Mouse (Mus musculus): ENCODE measurements at regions not wholly inside any gene's neighbourhood (a gene's known extent, or its start where the extent isn't known, plus 50 kb on each side); places are given as distances from the start of the nearest gene placed in this dataset.

DNA sequence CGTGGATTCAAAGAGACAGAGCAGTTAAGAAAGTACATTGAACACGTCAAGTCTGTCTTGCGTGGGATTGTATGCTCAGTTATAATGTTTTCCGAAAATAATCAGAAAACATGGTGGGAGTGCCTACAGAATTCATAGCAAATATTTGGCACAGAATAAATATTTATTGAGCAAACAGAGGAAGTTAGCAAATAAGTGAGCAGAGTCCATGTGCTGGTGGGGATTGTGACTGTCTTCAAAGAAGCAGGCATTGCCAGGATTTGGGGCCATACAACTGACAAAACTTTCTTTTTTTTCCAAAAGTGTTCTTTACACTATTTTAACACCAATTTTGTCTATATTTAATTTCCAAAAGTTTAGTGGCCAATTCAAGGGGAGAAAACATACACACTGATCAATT is 1729.8 kb downstream of the AI429214 start:
- no peak overlapping the region for H3K9ac ChIP-seq
- H3K4me2 ChIP-seq (replicated peaks): no peak overlapping the region
- no peaks in the 10 kb centered on the region for H3K27me3 ChIP-seq (ENCODE audit: control insufficient read depth, insufficient read depth, low read length)
- DNase-seq (ENCODE audit: low spot score): no peak
- WGBS: 95% methylated on average over 4 of the region's 4 CpGs
- no peak for ATAC-seq (ENCODE audit: low FRiP score)
- H3K4me3 ChIP-seq (replicated peaks; ENCODE audit: low read length): no peak overlapping the region
- H3K36me3 ChIP-seq (replicated peaks; ENCODE audit: control insufficient read depth, insufficient read depth): no peaks in the 10 kb centered on the region
- no peaks in the 10 kb centered on the region for H3K9me3 ChIP-seq (ENCODE audit: control insufficient read depth, low read length)
- H3K27ac ChIP-seq: no peak overlapping the region
- no peaks in the 10 kb centered on the region for H3K4me1 ChIP-seq (replicated peaks; ENCODE audit: control insufficient read depth, insufficient read depth, low read length)

DNA sequence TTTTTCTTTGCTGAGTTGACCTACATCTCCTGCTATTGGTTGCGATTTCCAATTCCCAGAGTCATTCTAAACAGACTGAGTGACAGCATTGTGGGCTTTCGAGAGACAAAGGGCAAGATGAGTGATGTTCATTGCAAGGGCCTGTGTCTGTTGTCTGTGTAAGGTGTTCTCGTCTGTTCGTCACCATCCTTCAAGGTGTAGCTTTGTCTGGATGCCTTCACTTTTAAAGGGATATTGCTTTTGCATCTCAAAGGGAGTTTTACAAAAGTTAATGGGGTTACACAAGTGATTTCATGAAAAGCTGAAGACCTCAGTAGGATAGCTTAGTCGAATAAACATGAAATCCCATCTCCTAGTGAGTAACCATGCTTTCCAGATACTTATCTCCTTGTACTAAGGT is 1731.9 kb downstream of the AI429214 start:
- Histone ChIP-seq H3K27me3 (ENCODE audit: control insufficient read depth, insufficient read depth, low read length) (no peaks in the 10 kb centered on the region), H3K27ac (no peak overlapping the region), H3K36me3 (replicated peaks; ENCODE audit: control insufficient read depth, insufficient read depth) (no peaks in the 10 kb centered on the region), H3K9me3 (ENCODE audit: control insufficient read depth, low read length) (no peaks in the 10 kb centered on the region), H3K4me1 (replicated peaks; ENCODE audit: control insufficient read depth, insufficient read depth, low read length) (no peaks in the 10 kb centered on the region), H3K4me3 (replicated peaks; ENCODE audit: low read length) (no peak overlapping the region), H3K9ac (no peak overlapping the region), H3K4me2 (replicated peaks) (no peak overlapping the region)
- ATAC-seq (ENCODE audit: low FRiP score) (no peak), DNase-seq (ENCODE audit: low spot score) (no peak)
- WGBS: 74% methylated on average over 5 of the region's 5 CpGs

DNA sequence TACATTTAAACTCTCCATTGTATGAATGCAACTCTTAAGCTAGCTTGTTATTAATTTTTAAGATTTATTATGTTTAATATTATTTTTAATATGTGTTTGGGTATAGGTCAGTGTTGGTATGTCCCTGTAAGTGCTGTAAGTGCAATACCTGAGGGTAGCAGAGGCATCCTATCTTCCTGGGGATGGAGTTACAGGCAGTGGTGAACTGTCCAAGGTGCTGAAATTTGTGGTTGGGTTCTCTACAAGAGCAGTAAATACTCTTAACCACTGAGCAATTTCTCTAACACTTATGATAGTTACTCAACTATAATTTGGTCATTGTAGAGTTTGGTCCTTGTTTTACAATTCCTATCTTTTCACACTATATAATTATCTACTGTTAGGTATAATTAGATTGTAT is 1753.7 kb downstream of the AI429214 start:
- no peaks in the 10 kb centered on the region for H3K4me1 ChIP-seq (replicated peaks; ENCODE audit: control insufficient read depth, insufficient read depth, low read length)
- ATAC-seq (ENCODE audit: low FRiP score) (no peak), DNase-seq (ENCODE audit: low spot score) (peak; percentile 55)
- H3K9ac ChIP-seq: no peak overlapping the region
- H3K27ac ChIP-seq: no peak overlapping the region
- H3K27me3 ChIP-seq (ENCODE audit: control insufficient read depth, insufficient read depth, low read length): no peaks in the 10 kb centered on the region
- no peak overlapping the region for H3K4me2 ChIP-seq (replicated peaks)
- H3K36me3 ChIP-seq (replicated peaks; ENCODE audit: control insufficient read depth, insufficient read depth): no peaks in the 10 kb centered on the region
- no peak overlapping the region for H3K4me3 ChIP-seq (replicated peaks; ENCODE audit: low read length)
- H3K9me3 ChIP-seq (ENCODE audit: control insufficient read depth, low read length): no peaks in the 10 kb centered on the region

- Histone ChIP-seq H3K4me2 (replicated peaks) (no peak overlapping the region), H3K27me3 (ENCODE audit: control insufficient read depth, insufficient read depth, low read length) (no peaks in the 10 kb centered on the region), H3K36me3 (replicated peaks; ENCODE audit: control insufficient read depth, insufficient read depth) (no peaks in the 10 kb centered on the region), H3K27ac (no peak overlapping the region), H3K4me1 (replicated peaks; ENCODE audit: control insufficient read depth, insufficient read depth, low read length) (no peaks in the 10 kb centered on the region), H3K9me3 (ENCODE audit: control insufficient read depth, low read length) (0 out of 2 replicates have a peak, but pooled peaks cover 3% of the 10 kb centered on the region), H3K4me3 (replicated peaks; ENCODE audit: low read length) (no peak overlapping the region), H3K9ac (no peak overlapping the region)
- ATAC-seq (ENCODE audit: low FRiP score): no peak
- DNase-seq (ENCODE audit: low spot score): no peak
- WGBS: 69% methylated on average over 5 of the region's 5 CpGs
Observed at GRCm38 (mm10) chr8:38766626-38767226, 1773.3 kb downstream of the AI429214 start.

GRCm38 (mm10) chr8:38812482-38812881 is 1819.1 kb downstream of the AI429214 start:
- DNase-seq (ENCODE audit: low spot score) (no peak), ATAC-seq (ENCODE audit: low FRiP score) (no peak)
- Histone ChIP-seq H3K4me2 (replicated peaks) (no peak overlapping the region), H3K27ac (no peak overlapping the region), H3K36me3 (replicated peaks; ENCODE audit: control insufficient read depth, insufficient read depth) (no peaks in the 10 kb centered on the region), H3K4me1 (replicated peaks; ENCODE audit: control insufficient read depth, insufficient read depth, low read length) (no peaks in the 10 kb centered on the region), H3K9ac (no peak overlapping the region), H3K9me3 (ENCODE audit: control insufficient read depth, low read length) (no peaks in the 10 kb centered on the region), H3K4me3 (replicated peaks; ENCODE audit: low read length) (no peak overlapping the region), H3K27me3 (ENCODE audit: control insufficient read depth, insufficient read depth, low read length) (no peaks in the 10 kb centered on the region)

DNA sequence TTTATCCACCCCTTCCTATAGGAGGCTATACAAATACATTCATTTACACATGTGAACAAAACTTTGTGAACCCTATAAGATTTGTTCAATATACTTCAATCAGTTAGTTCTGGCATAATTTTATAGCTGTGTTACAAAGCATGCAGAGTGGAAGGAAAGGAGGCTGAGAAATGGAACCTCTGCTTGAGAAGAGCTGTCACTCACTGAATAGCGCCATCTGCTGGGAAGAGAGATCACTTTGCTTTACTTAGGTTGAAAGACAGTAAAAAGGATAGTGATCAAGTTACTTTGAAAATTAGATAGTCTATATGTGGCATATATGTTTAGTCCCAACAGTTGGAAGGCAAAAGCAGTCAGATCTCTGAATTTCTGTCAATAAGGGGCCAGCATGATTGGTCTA is 1824.8 kb downstream of the AI429214 start:
- no peak overlapping the region for H3K27ac ChIP-seq
- no peak overlapping the region for H3K9ac ChIP-seq
- no peaks in the 10 kb centered on the region for H3K9me3 ChIP-seq (ENCODE audit: control insufficient read depth, low read length)
- H3K27me3 ChIP-seq (ENCODE audit: control insufficient read depth, insufficient read depth, low read length): no peaks in the 10 kb centered on the region
- no peak overlapping the region for H3K4me3 ChIP-seq (replicated peaks; ENCODE audit: low read length)
- WGBS: 41% methylated on average over 1 of the region's 1 CpGs
- no peak overlapping the region for H3K4me2 ChIP-seq (replicated peaks)
- no peak for ATAC-seq (ENCODE audit: low FRiP score)
- peak; percentile 84 for DNase-seq (ENCODE audit: low spot score)
- H3K4me1 ChIP-seq (replicated peaks; ENCODE audit: control insufficient read depth, insufficient read depth, low read length): no peaks in the 10 kb centered on the region
- H3K36me3 ChIP-seq (replicated peaks; ENCODE audit: control insufficient read depth, insufficient read depth): no peaks in the 10 kb centered on the region

DNA sequence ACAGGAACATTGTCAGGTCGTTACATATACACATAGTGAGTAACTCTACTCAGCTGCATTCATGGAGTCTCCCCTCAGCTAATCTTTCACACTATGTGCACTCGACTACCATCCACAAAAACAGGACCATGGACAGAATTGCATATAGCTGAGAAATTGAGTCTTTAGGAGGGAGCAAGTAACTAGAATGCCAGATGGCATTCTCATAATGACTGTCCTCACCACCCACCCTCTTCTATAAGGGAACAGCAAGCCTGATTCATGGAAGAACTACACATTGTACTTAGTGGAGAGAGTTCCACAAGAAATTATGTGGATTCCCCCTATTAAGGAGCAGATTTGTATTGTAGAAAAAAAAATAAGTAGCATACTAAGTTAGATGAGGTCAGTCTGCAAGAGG is 1813.4 kb upstream of the Adam24 start:
- ATAC-seq (ENCODE audit: low FRiP score): no peak

GRCm38 (mm10) chr8:38867370-38867769 is 1807.5 kb upstream of the Adam24 start:
- DNase-seq (ENCODE audit: low spot score): no peak
- no peaks in the 10 kb centered on the region for H3K4me1 ChIP-seq (replicated peaks; ENCODE audit: control insufficient read depth, insufficient read depth, low read length)
- H3K27ac ChIP-seq: no peak overlapping the region
- H3K4me3 ChIP-seq (replicated peaks; ENCODE audit: low read length): no peak overlapping the region
- WGBS: 41% methylated on average over 6 of the region's 6 CpGs
- no peaks in the 10 kb centered on the region for H3K9me3 ChIP-seq (ENCODE audit: control insufficient read depth, low read length)
- no peak overlapping the region for H3K9ac ChIP-seq
- no peaks in the 10 kb centered on the region for H3K27me3 ChIP-seq (ENCODE audit: control insufficient read depth, insufficient read depth, low read length)
- no peak for ATAC-seq (ENCODE audit: low FRiP score)
- H3K4me2 ChIP-seq (replicated peaks): no peak overlapping the region
- H3K36me3 ChIP-seq (replicated peaks; ENCODE audit: control insufficient read depth, insufficient read depth): no peaks in the 10 kb centered on the region

More for the DNA sequence above, 1813.4 kb upstream of the Adam24 start:
- Histone ChIP-seq H3K4me1 (replicated peaks; ENCODE audit: control insufficient read depth, insufficient read depth, low read length) (no peaks in the 10 kb centered on the region), H3K4me3 (replicated peaks; ENCODE audit: low read length) (no peak overlapping the region), H3K4me2 (replicated peaks) (no peak overlapping the region), H3K27ac (no peak overlapping the region), H3K9me3 (ENCODE audit: control insufficient read depth, low read length) (no peaks in the 10 kb centered on the region), H3K27me3 (ENCODE audit: control insufficient read depth, insufficient read depth, low read length) (no peaks in the 10 kb centered on the region), H3K36me3 (replicated peaks; ENCODE audit: control insufficient read depth, insufficient read depth) (no peaks in the 10 kb centered on the region), H3K9ac (no peak overlapping the region)
- DNase-seq (ENCODE audit: low spot score): no peak
- 70% methylated on average over 2 of the region's 2 CpGs for WGBS

All from hindbrain, embryonic 14.5 days (tissue).